In genomic region chr2:103346751-103347289, GRCm38 (mm10) we compare ENCODE assay signal across 17 mouse cellular contexts. TPM values are rescaled to one million over a fixed set of nuclear protein-coding genes. Genes with fewer than 3 reads are reported as not detected.
DNase-seq lines count a peak whose midpoint lies in the region; ATAC-seq lines count a peak whose summit lies in the region.
"Had no signal": no experiment of that assay in that cellular context is flagged by ENCODE, and none has a peak within 500 bp of the region (broad histone marks: within the 10 kb centered on the region; RNA-seq: fewer than 3 reads in every experiment).

No protein-coding gene starts in this region.

- no peak overlapping the region for H3K9ac ChIP-seq in forebrain, embryonic 13.5 days
- no peak overlapping the region for H3K9ac ChIP-seq in forebrain, embryonic 12.5 days
- H3K9ac ChIP-seq: limb, embryonic 13.5 days; liver, embryonic 15.5 days had no signal

- no peak overlapping the region for H3K4me2 ChIP-seq in forebrain, embryonic 13.5 days
- H3K4me2 ChIP-seq in forebrain, embryonic 12.5 days, result no peak overlapping the region
- H3K4me2 ChIP-seq: liver, embryonic 15.5 days had no signal

- ATAC-seq in forebrain, embryonic 13.5 days, result 0 out of 2 replicates have a peak, but pooled peaks have one; percentile 51
- no peak for ATAC-seq in forebrain, embryonic 12.5 days (ENCODE audit: low FRiP score)
- ATAC-seq in erythroid progenitor cell, adult 5-6 weeks (replicated peaks; ENCODE audit: low FRiP score, poor library complexity, severe bottlenecking), result no peak

- WGBS in forebrain, embryonic 13.5 days, result 67% methylated on average over 3 of the region's 3 CpGs
- 72% methylated on average over 3 of the region's 3 CpGs for WGBS in forebrain, embryonic 12.5 days

- DNase-seq in kidney, adult 18-20 months, result peak; percentile 7
- no peak for DNase-seq in kidney, postnatal 10 days
- peak; percentile 7 for DNase-seq in testis, postnatal 14 days (ENCODE audit: low spot score)
- DNase-seq in testis, postnatal 10 days (ENCODE audit: low spot score), result no peak
- no peak for DNase-seq in natural killer cell, adult 2 months (ENCODE audit: low spot score in 2 of 2)
- DNase-seq: gastrocnemius, postnatal 36 days had no signal

- H3K9me3 ChIP-seq in forebrain, embryonic 13.5 days (replicated peaks), result no peaks in the 10 kb centered on the region
- no peaks in the 10 kb centered on the region for H3K9me3 ChIP-seq in forebrain, embryonic 12.5 days
- H3K9me3 ChIP-seq: embryonic facial prominence, embryonic 10.5 days; heart, embryonic 10.5 days; limb, embryonic 13.5 days; liver, embryonic 15.5 days had no signal

- H3K27me3 ChIP-seq in forebrain, embryonic 13.5 days, result no peaks in the 10 kb centered on the region
- no peaks in the 10 kb centered on the region for H3K27me3 ChIP-seq in forebrain, embryonic 12.5 days

- no peak overlapping the region for H3K4me3 ChIP-seq in forebrain, embryonic 13.5 days
- no peak overlapping the region for H3K4me3 ChIP-seq in forebrain, embryonic 12.5 days (replicated peaks)
- H3K4me3 ChIP-seq: embryonic facial prominence, embryonic 10.5 days; limb, embryonic 13.5 days; liver, embryonic 15.5 days had no signal

- H3K27ac ChIP-seq in forebrain, embryonic 13.5 days, result no peak overlapping the region
- H3K27ac ChIP-seq in forebrain, embryonic 12.5 days, result no peak overlapping the region
- H3K27ac ChIP-seq: embryonic facial prominence, embryonic 10.5 days; heart, embryonic 10.5 days; limb, embryonic 13.5 days; liver, embryonic 15.5 days had no signal

- no peaks in the 10 kb centered on the region for H3K36me3 ChIP-seq in forebrain, embryonic 13.5 days (ENCODE audit: poor library complexity, severe bottlenecking)
- H3K36me3 ChIP-seq in forebrain, embryonic 12.5 days (replicated peaks), result no peaks in the 10 kb centered on the region
- H3K36me3 ChIP-seq: embryonic facial prominence, embryonic 10.5 days; heart, embryonic 10.5 days; limb, embryonic 13.5 days; liver, embryonic 15.5 days had no signal

- 0 out of 2 replicates have a peak, but pooled peaks cover 7% of the 10 kb centered on the region for H3K4me1 ChIP-seq in forebrain, embryonic 13.5 days
- peaks cover 10% of the 10 kb centered on the region for H3K4me1 ChIP-seq in forebrain, embryonic 12.5 days
- H3K4me1 ChIP-seq: embryonic facial prominence, embryonic 10.5 days; limb, embryonic 13.5 days had no signal

RNA-seq across cellular contexts. Expression of gene Ehf, which starts 43.7 kb away (rescaled TPM):
- 0.05 TPM in 1 of 2 replicates, not detected in the other for polyA plus RNA-seq in forebrain, embryonic 13.5 days (2015; fragmentation: Nextera tagmentation; extraction: Ambion mirVana)
- 0.22 and 0.73 TPM in 2 replicates for polyA plus RNA-seq in forebrain, embryonic 12.5 days (2016; fragmentation: Nextera tagmentation; extraction: Ambion mirVana)
- total RNA-seq in erythroid progenitor cell, adult 5-6 weeks (2015; ENCODE audit: low replicate concordance), result not detected in 2 replicates
- 1.9 TPM in 1 of 2 replicates, not detected in the other for total RNA-seq in erythroid progenitor cell, adult 5-6 weeks (2017; ENCODE audit: low replicate concordance)
- total RNA-seq: layer of hippocampus, adult 8-10 months; left cerebral cortex, adult 8-10 months; megakaryocyte-erythroid progenitor cell, adult 5-6 weeks had no signal
- polyA plus RNA-seq: embryonic facial prominence, embryonic 10.5 days; heart, embryonic 10.5 days; neural tube, embryonic 14.5 days had no signal

Comparison
In these comparisons a context has a peak if more than half of its experiments do, and no peak if none do; other contexts are left out.
1. DNase-seq: peak in kidney, adult 18-20 months (single experiment) and testis, postnatal 14 days (single experiment); none in kidney, postnatal 10 days (single experiment), testis, postnatal 10 days (single experiment) and natural killer cell, adult 2 months (0 of 2).